Mouse (Mus musculus): ENCODE measurements around the gene Prkce. TPM values are rescaled to one million over a fixed set of nuclear protein-coding genes. Genes with fewer than 3 reads are reported as not detected.

Gene Prkce
- polyA plus RNA-seq, 1 experiment from 2014 or later: 9.4 TPM

GRCm38 (mm10) chr17:86582341-86582740 lies 414.8 kb downstream of the Prkce start:
- Histone ChIP-seq H3K4me1 (no peaks in the 10 kb centered on the region; the same call in 1 of the 2 replicates), H3K9me3 (no peaks in the 10 kb centered on the region), H3K27me3 (ENCODE audit: insufficient read depth, poor library complexity, severe bottlenecking) (no peaks in the 10 kb centered on the region), H3K36me3 (no peaks in the 10 kb centered on the region), H3K27ac (no peak overlapping the region), H3K4me3 (no peak overlapping the region)
- 72% methylated on average over 4 of the region's 4 CpGs for WGBS
- DNase-seq (ENCODE audit: low spot score): no peak

GRCm38 (mm10) chr17:86586441-86586840 lies 418.9 kb downstream of the Prkce start:
- Histone ChIP-seq H3K4me1 (peaks cover 11% of the 10 kb centered on the region), H3K27me3 (ENCODE audit: insufficient read depth, poor library complexity, severe bottlenecking) (no peaks in the 10 kb centered on the region)
- 81% methylated on average over 5 of the region's 5 CpGs for WGBS

GRCm38 (mm10) chr17:86588704-86589449 lies 421.3 kb downstream of the Prkce start:
- no peaks in the 10 kb centered on the region for H3K36me3 ChIP-seq
- H3K9me3 ChIP-seq: no peaks in the 10 kb centered on the region
- peak overlapping the region; percentile 64; the same call in 1 of the 2 replicates for H3K27ac ChIP-seq
- H3K27me3 ChIP-seq (ENCODE audit: insufficient read depth, poor library complexity, severe bottlenecking): no peaks in the 10 kb centered on the region
- H3K4me1 ChIP-seq: peaks cover 11% of the 10 kb centered on the region
- no peak overlapping the region for H3K4me3 ChIP-seq
- DNase-seq (ENCODE audit: low spot score): no peak
- 58% methylated on average over 5 of the region's 5 CpGs for WGBS

More at GRCm38 (mm10) chr17:86586441-86586840, 418.9 kb downstream of the Prkce start:
- no peak overlapping the region for H3K4me3 ChIP-seq
- no peaks in the 10 kb centered on the region for H3K36me3 ChIP-seq
- H3K27ac ChIP-seq: no peak overlapping the region
- no peak for DNase-seq (ENCODE audit: low spot score)
- no peaks in the 10 kb centered on the region for H3K9me3 ChIP-seq

- no peaks in the 10 kb centered on the region for H3K9me3 ChIP-seq
- WGBS: 90% methylated on average over 5 of the region's 5 CpGs
- H3K36me3 ChIP-seq: no peaks in the 10 kb centered on the region
- H3K4me3 ChIP-seq: no peak overlapping the region
- H3K4me1 ChIP-seq: peaks cover 11% of the 10 kb centered on the region
- H3K27me3 ChIP-seq (ENCODE audit: insufficient read depth, poor library complexity, severe bottlenecking): no peaks in the 10 kb centered on the region
- DNase-seq (ENCODE audit: low spot score): no peak
- H3K27ac ChIP-seq: no peak overlapping the region
Measured at GRCm38 (mm10) chr17:86589681-86590080, 422.1 kb downstream of the Prkce start.

GRCm38 (mm10) chr17:86591241-86591640 lies 423.7 kb downstream of the Prkce start:
- Histone ChIP-seq H3K27ac (no peak overlapping the region), H3K9me3 (no peaks in the 10 kb centered on the region), H3K4me1 (peaks cover 11% of the 10 kb centered on the region), H3K4me3 (no peak overlapping the region), H3K27me3 (ENCODE audit: insufficient read depth, poor library complexity, severe bottlenecking) (no peaks in the 10 kb centered on the region), H3K36me3 (no peaks in the 10 kb centered on the region)
- WGBS: 87% methylated on average over 10 of the region's 10 CpGs
- DNase-seq (ENCODE audit: low spot score): no peak

GRCm38 (mm10) chr17:86592991-86593586 lies 425.5 kb downstream of the Prkce start:
- Histone ChIP-seq H3K4me1 (peaks cover 11% of the 10 kb centered on the region), H3K4me3 (no peak overlapping the region), H3K27me3 (ENCODE audit: insufficient read depth, poor library complexity, severe bottlenecking) (no peaks in the 10 kb centered on the region), H3K36me3 (no peaks in the 10 kb centered on the region), H3K27ac (no peak overlapping the region), H3K9me3 (no peaks in the 10 kb centered on the region)
- DNase-seq (ENCODE audit: low spot score): no peak
- 52% methylated on average over 6 of the region's 6 CpGs for WGBS

GRCm38 (mm10) chr17:86595526-86595925 lies 427.9 kb downstream of the Prkce start:
- no peaks in the 10 kb centered on the region for H3K36me3 ChIP-seq
- H3K9me3 ChIP-seq: no peaks in the 10 kb centered on the region
- peaks cover 1% of the 10 kb centered on the region; the same call in 1 of the 2 replicates for H3K4me1 ChIP-seq
- no peak overlapping the region for H3K27ac ChIP-seq
- H3K27me3 ChIP-seq (ENCODE audit: insufficient read depth, poor library complexity, severe bottlenecking): no peaks in the 10 kb centered on the region
- no peak for DNase-seq (ENCODE audit: low spot score)
- H3K4me3 ChIP-seq: no peak overlapping the region
- WGBS: 75% methylated on average over 9 of the region's 9 CpGs

GRCm38 (mm10) chr17:86601116-86601515 lies 433.5 kb downstream of the Prkce start:
- Histone ChIP-seq H3K4me1 (peaks cover 11% of the 10 kb centered on the region), H3K27me3 (ENCODE audit: insufficient read depth, poor library complexity, severe bottlenecking) (no peaks in the 10 kb centered on the region), H3K4me3 (no peak overlapping the region), H3K36me3 (no peaks in the 10 kb centered on the region), H3K27ac (no peak overlapping the region), H3K9me3 (no peaks in the 10 kb centered on the region)
- no peak for DNase-seq (ENCODE audit: low spot score)
- WGBS: 34% methylated on average over 6 of the region's 6 CpGs

- DNase-seq (ENCODE audit: low spot score): no peak
- no peaks in the 10 kb centered on the region for H3K9me3 ChIP-seq
- H3K27me3 ChIP-seq (ENCODE audit: insufficient read depth, poor library complexity, severe bottlenecking): no peaks in the 10 kb centered on the region
- 72% methylated on average over 2 of the region's 2 CpGs for WGBS
- H3K27ac ChIP-seq: no peak overlapping the region
- no peak overlapping the region for H3K4me3 ChIP-seq
- H3K4me1 ChIP-seq: peaks cover 11% of the 10 kb centered on the region
- no peaks in the 10 kb centered on the region for H3K36me3 ChIP-seq
Measured at GRCm38 (mm10) chr17:86601901-86602300, 434.3 kb downstream of the Prkce start.

- Histone ChIP-seq H3K27ac (no peak overlapping the region), H3K9me3 (no peaks in the 10 kb centered on the region), H3K36me3 (no peaks in the 10 kb centered on the region), H3K27me3 (ENCODE audit: insufficient read depth, poor library complexity, severe bottlenecking) (no peaks in the 10 kb centered on the region), H3K4me3 (no peak overlapping the region), H3K4me1 (peaks cover 14% of the 10 kb centered on the region)
- 86% methylated on average over 5 of the region's 5 CpGs for WGBS
- no peak for DNase-seq (ENCODE audit: low spot score)
Measured at GRCm38 (mm10) chr17:86603848-86604444, 436.4 kb downstream of the Prkce start.

GRCm38 (mm10) chr17:86607981-86608380 lies 440.4 kb downstream of the Prkce start:
- H3K9me3 ChIP-seq: no peaks in the 10 kb centered on the region
- 88% methylated on average over 4 of the region's 4 CpGs for WGBS
- no peaks in the 10 kb centered on the region for H3K36me3 ChIP-seq
- H3K4me1 ChIP-seq: peaks cover 23% of the 10 kb centered on the region
- no peaks in the 10 kb centered on the region for H3K27me3 ChIP-seq (ENCODE audit: insufficient read depth, poor library complexity, severe bottlenecking)
- H3K27ac ChIP-seq: no peak overlapping the region
- DNase-seq (ENCODE audit: low spot score): no peak
- no peak overlapping the region for H3K4me3 ChIP-seq

GRCm38 (mm10) chr17:86610271-86610969 lies 442.8 kb downstream of the Prkce start:
- WGBS: 76% methylated on average over 8 of the region's 8 CpGs
- H3K4me1 ChIP-seq: peaks cover 23% of the 10 kb centered on the region
- H3K36me3 ChIP-seq: no peaks in the 10 kb centered on the region
- no peaks in the 10 kb centered on the region for H3K9me3 ChIP-seq
- H3K27me3 ChIP-seq (ENCODE audit: insufficient read depth, poor library complexity, severe bottlenecking): no peaks in the 10 kb centered on the region
- H3K27ac ChIP-seq: no peak overlapping the region
- DNase-seq (ENCODE audit: low spot score): no peak
- H3K4me3 ChIP-seq: no peak overlapping the region

- no peak overlapping the region for H3K4me3 ChIP-seq
- no peaks in the 10 kb centered on the region for H3K36me3 ChIP-seq
- no peak overlapping the region for H3K27ac ChIP-seq
- H3K9me3 ChIP-seq: no peaks in the 10 kb centered on the region
- no peaks in the 10 kb centered on the region for H3K27me3 ChIP-seq (ENCODE audit: insufficient read depth, poor library complexity, severe bottlenecking)
- WGBS: 69% methylated on average over 5 of the region's 5 CpGs
- no peak for DNase-seq (ENCODE audit: low spot score)
- peaks cover 23% of the 10 kb centered on the region for H3K4me1 ChIP-seq
Measured at GRCm38 (mm10) chr17:86611772-86612171, 444.2 kb downstream of the Prkce start.
